Mouse (Mus musculus) midbrain, postnatal 0 days (tissue): ENCODE data around the gene Cux2. TPM values are rescaled to one million over a fixed set of nuclear protein-coding genes. Genes with fewer than 3 reads are reported as not detected.

ENCODE experiments used
- ATAC-seq: fragments of 200-750 bp; cut with Nextera tagmentation; 2 replicates; pipeline ENCODE4 v1.8.0; 2017; ENCODE audit warnings: moderate number of reproducible peaks, mild to moderate bottlenecking, moderate TSS enrichment, moderate library complexity; ENCODE audit not compliant: low FRiP score
- DNase-seq: peaks from one replicate; pipeline ENCODE4 v3.0.0-alpha.2; 2015; ENCODE audit warnings: low spot score
- H3K27ac ChIP-seq: fragments of 300-500 bp; sonication (generic); 2 replicates; pipeline ENCODE4 v1.5.1; 2014; ENCODE audit warnings: low read depth, mild to moderate bottlenecking, low read length, mixed read lengths
- H3K27me3 ChIP-seq: fragments of 300-500 bp; sonication (generic); 2 replicates; pipeline ENCODE4 v1.6.1; 2014; ENCODE audit warnings: low read length, control low read depth, mixed read lengths; ENCODE audit not compliant: insufficient read depth
- H3K36me3 ChIP-seq: fragments of 300-500 bp; sonication (generic); 2 replicates; pipeline ENCODE4 v1.6.1; 2014; ENCODE audit warnings: low read length, control low read depth, mixed read lengths; ENCODE audit not compliant: insufficient read depth
- H3K4me1 ChIP-seq: fragments of 300-500 bp; sonication (generic); 2 replicates; pipeline ENCODE4 v1.6.1; 2014; ENCODE audit warnings: mild to moderate bottlenecking, control low read depth, antibody characterized with exemption, low read length, mixed read lengths; ENCODE audit not compliant: insufficient read depth
- H3K4me2 ChIP-seq: fragments of 300-500 bp; sonication (generic); 2 replicates; pipeline ENCODE4 v1.6.1; 2014; ENCODE audit warnings: low read depth, mild to moderate bottlenecking, low read length, mixed read lengths; ENCODE audit not compliant: poor library complexity, severe bottlenecking
- H3K4me3 ChIP-seq: fragments of 300-500 bp; sonication (generic); 2 replicates; pipeline ENCODE4 v1.5.1; 2014; ENCODE audit warnings: low read depth, mild to moderate bottlenecking, low read length, moderate library complexity
- H3K9ac ChIP-seq: fragments of 300-500 bp; sonication (generic); replicated peaks from 2 replicates; pipeline ENCODE4 v1.6.1; 2014; ENCODE audit warnings: mild to moderate bottlenecking, low read length, moderate library complexity, mixed read lengths; ENCODE audit not compliant: poor library complexity, severe bottlenecking
- H3K9me3 ChIP-seq: fragments of 300-500 bp; sonication (generic); 2 replicates; pipeline ENCODE4 v1.6.1; 2016; ENCODE audit warnings: low read length, control low read depth
- CTCF ChIP-seq: IDR thresholded peaks from 2 replicates; pipeline ENCODE4 v1.5.1; 2016; ENCODE audit warnings: antibody characterized with exemption, mild to moderate bottlenecking
- WGBS: fragments of 180-500 bp; shearing (Covaris S2); extraction: QIAGEN DNeasy Blood & Tissue Kit; methylation state at CpG from one replicate; pipeline ENCODE4 v1.1.7; 2014; 5-methylcytosine and 5-hydroxymethylcytosine counted together
- polyA plus RNA-seq: library from polyadenylated mRNA; unstranded; fragments of >200 nt; fragmentation: Nextera tagmentation; extraction: Ambion mirVana; gene quantifications from 2 replicates; pipeline ENCODE4 v1.2.1, GENCODE M21; 2015
- total RNA-seq: library from RNA; depleted of rRNA; stranded (reverse); fragments of >200 nt; gene quantifications from 2 replicates; pipeline ENCODE4 v1.2.3, GENCODE M21; 2014

Cux2 gene
- total and polyA plus RNA-seq, 2 experiments from 2014 or later = 17.4 to 40.1 TPM

DNA sequence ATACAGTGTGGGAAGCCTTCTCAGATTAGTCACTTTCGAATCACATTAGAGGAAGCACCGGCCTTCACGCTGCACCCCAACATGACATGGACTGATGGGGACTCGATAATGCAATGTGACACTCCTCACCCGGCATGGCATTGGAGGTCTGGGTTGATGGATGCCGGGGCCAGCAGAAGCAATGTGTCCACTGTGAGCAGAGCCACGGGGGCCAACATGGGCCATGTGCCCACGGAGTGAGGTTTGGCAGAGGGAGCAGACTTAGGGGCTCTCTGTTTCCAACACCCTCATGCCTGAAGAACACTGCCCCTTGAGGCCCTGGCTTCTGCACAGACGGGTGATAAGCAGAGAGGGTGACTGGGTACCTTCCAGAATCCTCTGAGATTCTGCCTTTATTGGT, 91.4 kb downstream of the Cux2 start:
- Histone ChIP-seq H3K4me2 (no peak overlapping the region), H3K27me3 (no peaks in the 10 kb centered on the region), H3K27ac (no peak overlapping the region), H3K4me1 (no peaks in the 10 kb centered on the region), H3K9me3 (no peaks in the 10 kb centered on the region), H3K9ac (no peak overlapping the region), H3K4me3 (no peak overlapping the region), H3K36me3 (no peaks in the 10 kb centered on the region)
- peak; percentile 35 for DNase-seq
- WGBS = 71% methylated on average over 9 of the region's 9 CpGs
- ATAC-seq = no peak
- no peak for TF ChIP-seq CTCF

DNA sequence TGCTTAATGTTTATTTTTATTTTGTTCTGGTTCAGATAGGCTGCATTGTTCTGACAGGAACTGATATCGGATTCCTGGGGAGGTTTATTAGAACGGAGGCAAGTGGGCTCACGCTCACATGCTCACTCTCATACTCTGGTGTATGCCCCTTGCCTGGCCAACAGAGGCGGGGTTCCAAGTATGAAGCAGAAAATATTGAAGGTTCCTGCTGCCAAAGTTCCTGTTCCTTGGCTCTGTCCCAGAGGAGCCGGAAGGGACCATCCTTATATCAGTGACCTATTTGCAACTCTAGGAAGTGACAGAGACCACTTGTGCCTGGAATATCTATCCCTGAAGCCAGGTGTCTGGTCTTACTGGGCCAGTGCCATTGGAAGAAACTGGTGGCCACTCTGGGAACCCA, 94.1 kb downstream of the Cux2 start:
- Histone ChIP-seq H3K4me2 (no peak overlapping the region), H3K4me3 (no peak overlapping the region), H3K9me3 (no peaks in the 10 kb centered on the region), H3K27ac (no peak overlapping the region), H3K36me3 (no peaks in the 10 kb centered on the region), H3K4me1 (no peaks in the 10 kb centered on the region), H3K9ac (no peak overlapping the region), H3K27me3 (no peaks in the 10 kb centered on the region)
- 71% methylated on average over 5 of the region's 5 CpGs for whole genome bisulfite sequencing
- DNase-seq = no peak
- no peak for ATAC-seq
- no peak for TF ChIP-seq CTCF

DNA sequence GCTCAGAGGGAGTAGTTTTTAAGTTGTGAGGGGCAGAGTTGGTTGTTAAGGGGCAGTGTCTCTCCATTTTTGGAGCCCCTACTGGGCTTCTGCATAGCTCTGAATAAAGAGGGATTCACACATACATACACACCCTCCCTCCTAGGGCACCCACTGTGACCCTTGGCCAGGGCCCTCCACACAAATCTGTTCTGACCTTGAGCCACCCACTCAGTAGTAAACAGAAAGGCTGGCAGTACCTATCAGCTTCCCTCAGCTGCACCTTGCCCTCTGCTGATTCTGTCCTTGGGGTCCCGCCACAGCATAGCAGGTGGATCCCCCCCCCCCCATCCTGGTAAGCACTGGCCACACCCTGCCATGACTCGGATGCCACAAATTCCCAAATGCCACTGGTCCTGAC, 99.7 kb downstream of the Cux2 start:
- TF ChIP-seq CTCF = no peak
- 85% methylated on average over 2 of the region's 2 CpGs for WGBS
- Histone ChIP-seq H3K27me3 (no peaks in the 10 kb centered on the region), H3K4me1 (peaks cover 15% of the 10 kb centered on the region; the same call in 1 of the 2 replicates), H3K4me3 (no peak overlapping the region), H3K4me2 (no peak overlapping the region), H3K9ac (no peak overlapping the region), H3K27ac (no peak overlapping the region), H3K36me3 (no peaks in the 10 kb centered on the region), H3K9me3 (no peaks in the 10 kb centered on the region)
- ATAC-seq (no peak), DNase-seq (no peak)

DNA sequence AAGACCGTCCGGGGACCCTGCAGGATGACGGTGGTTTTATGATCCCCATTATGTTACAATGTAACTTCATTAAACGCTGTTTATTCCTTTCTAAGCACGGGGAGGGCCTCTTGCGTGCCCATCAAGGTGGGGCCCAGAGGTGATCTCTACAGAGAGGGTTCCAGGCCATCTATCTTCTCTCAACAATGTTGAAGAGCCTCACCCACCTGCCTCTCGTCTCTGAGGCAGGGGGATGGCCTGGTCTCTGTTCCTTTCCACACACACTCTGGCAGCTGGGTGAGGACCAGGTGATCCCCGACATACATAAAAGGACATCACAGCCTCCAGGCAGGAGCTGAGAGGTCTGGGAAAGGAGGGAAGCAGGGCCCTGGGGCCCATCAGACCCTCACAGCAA, 100.9 kb downstream of the Cux2 start:
- Histone ChIP-seq H3K4me3 (no peak overlapping the region), H3K9ac (no peak overlapping the region), H3K27ac (peak overlapping the region; percentile 83), H3K4me2 (no peak overlapping the region; the same call in 1 of the 2 replicates), H3K4me1 (peaks cover 15% of the 10 kb centered on the region; the same call in 1 of the 2 replicates), H3K9me3 (no peaks in the 10 kb centered on the region), H3K27me3 (no peaks in the 10 kb centered on the region), H3K36me3 (no peaks in the 10 kb centered on the region)
- no peak for ATAC-seq
- TF ChIP-seq CTCF = no peak
- no peak for DNase-seq
- 18% methylated on average over 8 of the region's 8 CpGs for WGBS

DNA sequence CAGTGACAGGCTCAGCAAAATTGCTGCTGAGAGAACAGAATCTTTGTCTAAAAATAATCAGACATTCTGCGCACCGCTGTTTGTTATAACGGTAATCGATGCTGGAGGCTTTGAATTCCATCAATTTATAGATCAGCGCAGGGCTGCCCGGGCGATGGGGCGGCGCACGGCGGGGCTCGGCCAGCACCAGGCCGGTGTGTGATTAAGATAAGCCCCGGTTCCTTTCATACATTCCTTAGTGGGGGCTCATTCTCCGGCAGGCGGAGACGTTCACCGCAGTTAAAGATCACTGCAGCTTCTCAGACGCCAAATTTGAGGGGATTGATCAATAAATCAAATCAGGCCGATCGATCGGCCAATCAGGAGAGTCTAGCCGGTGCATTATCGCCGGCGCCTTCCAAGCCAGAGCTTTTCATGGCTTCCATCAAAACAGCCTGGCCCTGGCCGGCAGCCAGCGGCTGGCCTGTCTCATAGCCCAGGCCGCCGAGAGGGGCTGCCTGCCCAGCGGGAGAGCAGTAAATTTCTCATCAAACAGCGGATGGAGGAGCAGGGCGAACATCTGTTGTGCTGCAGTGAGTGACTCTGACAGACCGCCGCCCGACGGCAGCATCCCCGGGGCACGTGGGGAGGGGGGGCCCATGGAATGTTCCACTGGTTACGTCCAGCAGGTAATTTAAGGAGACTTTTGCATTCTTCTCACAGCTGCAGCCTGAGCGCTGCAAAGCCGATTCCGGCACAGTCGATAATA, 101.4 kb downstream of the Cux2 start:
- no peaks in the 10 kb centered on the region for H3K9me3 ChIP-seq
- H3K27ac ChIP-seq = peak overlapping the region; percentile 83
- H3K4me2 ChIP-seq = peak overlapping the region; percentile 58
- H3K36me3 ChIP-seq = no peaks in the 10 kb centered on the region
- TF ChIP-seq CTCF = no peak
- peak overlapping the region; percentile 30 for H3K4me3 ChIP-seq
- DNase-seq = peak; percentile 92
- peak overlapping the region; percentile 55 for H3K9ac ChIP-seq
- 2% methylated on average over 44 of the region's 44 CpGs for WGBS
- peaks cover 15% of the 10 kb centered on the region; the same call in 1 of the 2 replicates for H3K4me1 ChIP-seq
- no peaks in the 10 kb centered on the region for H3K27me3 ChIP-seq
- peak; percentile 48 for ATAC-seq

DNA sequence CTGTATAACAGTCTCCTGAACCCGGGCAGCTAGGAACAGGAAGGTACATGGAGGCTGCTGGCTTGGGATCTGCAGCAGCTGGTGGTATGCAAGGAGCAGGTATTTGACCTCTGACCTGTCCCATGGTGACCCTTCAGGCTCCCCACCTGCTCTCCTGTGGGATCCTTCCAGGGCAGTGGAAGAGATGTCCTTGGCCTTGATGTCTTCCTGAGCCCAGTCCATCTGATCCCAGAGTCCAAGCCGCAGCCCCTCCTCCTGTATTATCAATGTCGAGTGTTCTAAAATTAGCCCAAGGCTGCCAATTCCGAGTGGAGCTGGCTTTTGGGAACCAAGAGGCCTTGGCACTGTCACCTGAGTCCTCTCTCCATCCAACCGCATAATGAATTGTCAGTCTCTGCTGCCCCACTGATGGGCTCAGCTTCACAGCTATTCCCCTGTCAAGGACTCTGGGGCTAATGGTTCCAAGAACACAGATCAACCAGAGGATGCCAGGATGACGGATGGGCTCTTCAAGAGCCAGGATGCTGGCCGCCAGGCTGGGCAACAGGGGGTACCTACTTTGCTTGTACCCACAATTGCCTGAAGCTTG, 103.2 kb downstream of the Cux2 start:
- H3K4me1 ChIP-seq = peaks cover 15% of the 10 kb centered on the region; the same call in 1 of the 2 replicates
- DNase-seq (no peak), ATAC-seq (no peak)
- H3K27me3 ChIP-seq = no peaks in the 10 kb centered on the region
- TF ChIP-seq CTCF = no peak
- no peaks in the 10 kb centered on the region for H3K9me3 ChIP-seq
- no peak overlapping the region for H3K4me2 ChIP-seq
- 78% methylated on average over 7 of the region's 7 CpGs for WGBS
- H3K4me3 ChIP-seq = no peak overlapping the region
- no peak overlapping the region for H3K9ac ChIP-seq
- no peak overlapping the region for H3K27ac ChIP-seq
- H3K36me3 ChIP-seq = no peaks in the 10 kb centered on the region
